Mouse (Mus musculus) C2C12 (cell line): Measurements from ENCODE around the gene Gm17657. TPM values are rescaled to one million over a fixed set of nuclear protein-coding genes. Genes with fewer than 3 reads are reported as not detected.
"Not testable (repeated sequence)": the region's sequence is repeated elsewhere in the genome, so short reads cannot be mapped to it uniquely, and the experiment has no call there.

ENCODE experiments used
- H3K27me3 ChIP-seq: one replicate; pipeline ENCODE4 v1.6.1; 2011; ENCODE audit not compliant: control insufficient read depth, insufficient read depth, insufficient read length
- H3K36me3 ChIP-seq: one replicate; pipeline ENCODE4 v1.6.1; 2011; ENCODE audit not compliant: control insufficient read depth, insufficient read depth
- H3K4me3 ChIP-seq: one replicate; pipeline ENCODE4 v1.5.1; 2011; ENCODE audit warnings: mild to moderate bottlenecking, control low read depth; ENCODE audit not compliant: poor library complexity, insufficient read depth, severe bottlenecking
- H3K79me2 ChIP-seq: one replicate; pipeline ENCODE4 v1.6.1; 2011; ENCODE audit not compliant: control insufficient read depth, insufficient read depth
- H3K79me3 ChIP-seq: one replicate; pipeline ENCODE4 v1.6.1; 2011; ENCODE audit warnings: low read depth, control low read depth
- H3ac ChIP-seq: one replicate; pipeline ENCODE3; 2011; ENCODE audit warnings: low read depth; ENCODE audit not compliant: control insufficient read depth, insufficient read length
- CEBPB ChIP-seq: IDR thresholded peaks from one replicate; pipeline ENCODE4 v1.6.1; 2011; ENCODE audit warnings: low read depth, mild to moderate bottlenecking, control low read depth, moderate library complexity
- CTCF ChIP-seq: IDR thresholded peaks from one replicate; pipeline ENCODE4 v1.5.1; 2011; ENCODE audit not compliant: control insufficient read depth, insufficient read depth, insufficient read length
- FOSL1 ChIP-seq: IDR thresholded peaks from one replicate; pipeline ENCODE4 v1.8.0; 2011; ENCODE audit warnings: mild to moderate bottlenecking, low read length; ENCODE audit not compliant: poor library complexity, insufficient read depth, severe bottlenecking
- MAX ChIP-seq: IDR thresholded peaks from one replicate; pipeline ENCODE4 v1.6.1; 2011; ENCODE audit warnings: mild to moderate bottlenecking, control low read depth
- MYOD1 ChIP-seq: IDR thresholded peaks from one replicate; pipeline ENCODE4 v1.6.1; 2011; ENCODE audit warnings: low read depth; ENCODE audit not compliant: control insufficient read depth, insufficient read length
- MYOG ChIP-seq: IDR thresholded peaks from one replicate; pipeline ENCODE4 v1.6.1; 2011; ENCODE audit not compliant: control insufficient read depth, insufficient read length; ENCODE audit errors: extremely low read depth
- USF1 ChIP-seq: IDR thresholded peaks from one replicate; pipeline ENCODE4 v1.6.1; 2011; ENCODE audit warnings: low read depth, mild to moderate bottlenecking, control low read depth, moderate library complexity
- polyA plus RNA-seq: library from polyadenylated mRNA; unstranded; fragments of >200 nt; fragmentation: generic; extraction: Trizol; gene quantifications from one replicate; pipeline ENCODE4 v1.2.1, GENCODE M21; 2012; ENCODE audit warnings: missing spikeins

Gm17657 gene
- polyA plus RNA-seq, 1 experiment = not detected

DNA sequence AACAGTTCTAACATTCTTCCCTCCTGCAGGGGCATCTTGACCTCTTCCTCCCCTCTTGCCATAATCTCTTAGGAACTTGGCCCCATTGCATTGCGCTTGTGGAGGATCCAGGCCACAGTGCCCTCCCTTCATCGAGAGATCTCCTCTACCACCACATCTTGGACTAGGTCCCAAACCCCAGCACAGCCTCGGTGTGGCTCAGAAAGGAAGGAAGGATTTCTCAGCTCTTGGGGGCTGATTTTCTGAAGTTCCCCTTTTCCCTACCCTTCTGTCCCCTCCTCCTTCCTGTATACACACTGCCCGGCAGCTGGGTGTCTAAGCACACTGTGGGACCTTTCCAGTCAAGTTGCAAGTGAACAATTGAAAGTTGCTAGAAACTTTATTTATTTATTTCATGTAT lies 51.4 kb downstream of the Gm17657 start:
- Histone ChIP-seq H3K79me2 (peaks cover 7% of the 10 kb centered on the region), H3K4me3 (no peak overlapping the region), H3ac (no peak overlapping the region), H3K27me3 (no peaks in the 10 kb centered on the region), H3K79me3 (peaks cover 2% of the 10 kb centered on the region), H3K36me3 (peaks cover 10% of the 10 kb centered on the region)
- TF ChIP-seq CEBPB = no peak
- TF ChIP-seq USF1 = no peak
- TF ChIP-seq MAX = no peak
- TF ChIP-seq MYOG = no peak
- no peak for TF ChIP-seq MYOD1
- TF ChIP-seq FOSL1 = no peak
- no peak for TF ChIP-seq CTCF

DNA sequence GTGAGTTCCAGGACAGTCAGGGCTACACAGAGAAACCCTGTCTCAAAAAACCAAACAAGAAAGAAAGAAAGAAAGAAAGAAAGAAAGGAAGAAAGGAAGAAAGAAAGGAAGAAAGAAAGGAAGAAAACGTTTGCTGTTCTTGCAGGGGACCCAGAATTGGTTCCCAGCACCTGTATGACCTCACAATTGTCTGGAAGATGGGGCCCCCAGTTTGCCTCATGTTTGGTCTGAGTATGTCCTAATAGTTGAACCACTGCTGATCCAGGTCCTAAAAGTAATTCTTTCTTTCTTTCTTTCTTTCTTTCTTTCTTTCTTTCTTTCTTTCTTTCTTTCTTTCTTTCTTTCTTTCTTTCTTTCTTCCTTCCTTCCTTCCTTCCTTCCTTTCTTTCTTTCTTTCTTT lies 52.0 kb downstream of the Gm17657 start:
- not testable (repeated sequence) for H3K79me2 ChIP-seq, H3K27me3 ChIP-seq, H3ac ChIP-seq, H3K4me3 ChIP-seq, H3K79me3 ChIP-seq
- H3K36me3 ChIP-seq = peaks cover 10% of the 10 kb centered on the region

DNA sequence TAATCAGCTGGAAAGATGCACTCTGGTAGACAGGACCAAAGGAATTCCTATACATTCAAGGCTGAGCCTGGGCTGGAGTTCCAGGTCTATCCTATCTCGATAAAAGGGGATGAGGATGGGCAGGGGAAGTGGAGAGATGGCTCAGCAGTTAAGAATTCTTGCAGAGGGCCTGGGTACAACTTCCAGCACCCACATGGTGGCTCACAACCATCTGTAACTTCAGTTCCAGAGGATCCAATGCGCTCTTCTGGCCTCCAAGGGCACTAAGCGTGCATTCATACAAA lies 52.4 kb downstream of the Gm17657 start:
- H3K79me2 ChIP-seq = peaks cover 7% of the 10 kb centered on the region
- peaks cover 10% of the 10 kb centered on the region for H3K36me3 ChIP-seq
- no peak overlapping the region for H3ac ChIP-seq
- H3K27me3 ChIP-seq = no peaks in the 10 kb centered on the region
- TF ChIP-seq FOSL1 (no peak), MYOG (no peak), CTCF (no peak), MYOD1 (no peak), USF1 (no peak), MAX (no peak), CEBPB (no peak)
- peaks cover 2% of the 10 kb centered on the region for H3K79me3 ChIP-seq
- no peak overlapping the region for H3K4me3 ChIP-seq

DNA sequence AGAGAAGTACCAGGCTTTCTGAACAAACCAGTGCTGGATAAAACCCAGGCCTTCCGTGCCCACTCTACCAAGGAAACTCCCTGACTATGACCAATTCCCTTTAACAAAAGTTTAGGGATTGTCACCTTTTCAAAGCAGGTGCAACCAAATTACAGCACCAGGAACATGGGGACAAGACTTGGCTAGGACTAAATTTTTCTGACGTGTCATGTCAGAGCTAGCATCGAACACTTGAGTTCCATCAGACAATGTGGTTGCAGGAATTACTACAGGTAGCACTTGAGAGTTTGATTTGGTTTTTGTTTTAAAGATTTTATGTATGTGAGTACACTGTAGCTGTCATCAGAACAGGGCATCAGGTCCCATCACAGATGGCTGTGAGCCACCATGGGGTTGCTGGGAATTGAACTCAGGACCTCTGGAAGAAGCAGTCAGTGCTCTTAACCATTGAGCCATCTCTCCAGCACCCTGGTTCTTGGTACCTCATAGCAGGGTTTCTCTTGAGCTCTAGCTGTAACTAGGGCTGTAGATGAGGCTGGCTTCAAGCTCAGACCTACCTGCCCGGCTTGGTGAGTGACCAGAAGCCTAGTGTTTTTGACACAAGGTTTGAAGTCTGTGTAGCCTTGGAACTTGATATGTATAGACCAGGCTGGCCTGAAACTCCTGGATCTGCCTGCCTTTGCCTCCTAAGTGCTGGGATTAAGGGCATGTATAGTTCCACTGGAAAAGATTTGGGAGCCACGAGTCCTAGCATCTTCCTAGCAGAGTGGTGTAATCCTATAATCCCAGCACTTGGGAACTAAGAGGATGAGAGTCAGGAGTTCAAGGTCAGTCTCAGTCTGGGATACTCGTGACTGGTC lies 53.0 kb downstream of the Gm17657 start:
- TF ChIP-seq MAX (no peak), USF1 (no peak)
- Histone ChIP-seq H3K27me3 (no peaks in the 10 kb centered on the region), H3K4me3 (no peak overlapping the region), H3ac (no peak overlapping the region), H3K36me3 (peaks cover 10% of the 10 kb centered on the region), H3K79me3 (peaks cover 2% of the 10 kb centered on the region), H3K79me2 (peaks cover 8% of the 10 kb centered on the region)

- Histone ChIP-seq H3K79me3 (peaks cover 5% of the 10 kb centered on the region), H3ac (no peak overlapping the region), H3K27me3 (no peaks in the 10 kb centered on the region), H3K36me3 (peaks cover 10% of the 10 kb centered on the region), H3K4me3 (no peak overlapping the region), H3K79me2 (peaks cover 13% of the 10 kb centered on the region)
- TF ChIP-seq MYOD1 (no peak), FOSL1 (no peak), MAX (no peak), USF1 (no peak), MYOG (no peak), CTCF (no peak)
Measured at GRCm38 (mm10) chr17:29494732-29495076, 54.7 kb downstream of the Gm17657 start.

- H3K27me3 ChIP-seq = no peaks in the 10 kb centered on the region
- H3ac ChIP-seq = no peak overlapping the region
- TF ChIP-seq MYOG (no peak), USF1 (no peak), FOSL1 (no peak), CEBPB (no peak), MYOD1 (no peak), CTCF (no peak), MAX (no peak)
- H3K4me3 ChIP-seq = no peak overlapping the region
- H3K36me3 ChIP-seq = peaks cover 10% of the 10 kb centered on the region
- peaks cover 13% of the 10 kb centered on the region for H3K79me2 ChIP-seq
- H3K79me3 ChIP-seq = peaks cover 5% of the 10 kb centered on the region
Measured at GRCm38 (mm10) chr17:29494062-29494731, 55.2 kb downstream of the Gm17657 start.
